Mouse (Mus musculus) frontal cortex, postnatal 14 days (tissue): Measurements from ENCODE around the gene Esrrg.

Source experiments
- DNase-seq, 2 experiments: peaks; one replicate each; pipeline ENCODE4 v3.0.0; 2022; ENCODE audit warnings: low spot score in 2 of 2

Gene Esrrg

GRCm38 (mm10) chr1:187990161-187990560, 381.6 kb downstream of the Esrrg start:
- no peak for DNase-seq

- peak; percentile 17 to 33 for DNase-seq
Observed at GRCm38 (mm10) chr1:187997584-187998338, 389.2 kb downstream of the Esrrg start.

GRCm38 (mm10) chr1:187999121-187999520, 390.5 kb downstream of the Esrrg start:
- DNase-seq = no peak

- no peak for DNase-seq
Observed at GRCm38 (mm10) chr1:188000189-188000588, 391.6 kb downstream of the Esrrg start.

DNA sequence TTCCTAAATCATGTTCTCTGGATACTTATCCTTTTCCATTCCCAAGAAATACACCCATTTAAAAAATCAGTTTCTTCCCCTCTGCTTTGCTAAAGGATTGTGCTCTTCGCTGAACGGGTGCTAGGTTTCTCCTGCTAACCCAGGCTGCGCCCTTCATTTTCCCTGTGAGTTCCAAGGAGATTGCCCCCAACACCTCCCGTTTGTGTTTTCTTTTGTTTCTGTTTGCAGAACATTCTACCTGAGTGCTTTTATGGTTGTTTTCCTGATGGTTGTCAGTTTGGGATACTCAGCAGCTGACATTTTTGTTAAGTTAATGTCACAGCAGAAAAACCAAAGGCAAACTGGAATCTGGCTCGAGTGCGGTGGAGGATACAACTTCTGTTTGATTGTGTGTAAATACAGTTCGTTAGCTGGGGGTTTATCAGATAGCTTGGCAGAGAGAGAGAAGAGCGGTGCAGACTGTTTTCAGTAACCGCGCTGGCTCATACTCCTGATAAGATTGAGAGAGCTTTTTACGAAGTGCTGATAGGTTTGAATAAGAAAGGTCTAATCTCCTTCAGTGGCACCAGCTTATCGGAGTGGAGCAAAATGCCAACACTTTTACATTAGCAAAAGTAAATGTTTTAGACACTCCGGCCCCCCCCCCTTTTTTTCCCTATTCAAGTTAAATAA, 398.4 kb downstream of the Esrrg start:
- no peak for DNase-seq

DNA sequence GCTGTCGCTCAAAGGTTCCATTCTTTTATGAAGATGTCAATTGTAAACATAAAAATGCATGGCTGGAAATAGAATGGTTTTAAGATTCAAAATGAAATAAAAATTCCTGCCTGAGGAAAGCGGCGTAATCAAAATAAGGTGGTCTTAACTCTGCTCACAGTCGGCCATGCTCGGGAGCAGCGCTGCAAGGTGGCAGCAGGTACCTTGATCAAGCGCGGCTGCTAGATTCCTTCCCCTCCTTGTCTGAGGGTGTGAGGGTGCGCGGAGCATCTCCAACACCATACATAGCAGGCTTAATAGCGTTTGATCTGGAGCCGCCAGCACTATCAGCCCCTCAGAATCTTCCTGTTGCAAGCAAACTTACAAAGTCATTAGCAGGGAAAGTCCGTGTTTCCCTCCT, 399.9 kb downstream of the Esrrg start:
- DNase-seq = no peak

DNA sequence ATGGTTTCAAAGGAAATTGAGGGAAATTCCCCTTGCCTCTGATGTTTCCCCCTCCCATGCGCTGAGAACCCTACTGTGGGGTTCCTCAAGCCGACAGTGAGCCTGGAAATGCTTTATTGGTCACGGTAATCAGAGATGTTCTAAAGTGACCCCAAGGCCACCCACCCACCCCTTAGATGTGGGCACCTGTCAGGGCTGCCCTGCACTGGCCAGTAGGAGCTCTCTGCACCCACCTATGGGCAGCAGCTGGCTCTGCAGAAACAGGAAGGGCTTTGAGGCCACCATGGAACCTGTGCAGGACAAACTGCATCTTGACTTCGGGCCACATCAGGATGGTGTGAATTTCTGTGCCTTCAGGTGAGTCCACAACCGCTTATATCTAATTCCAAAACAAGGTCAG, 401.3 kb downstream of the Esrrg start:
- no peak for DNase-seq

- DNase-seq = no peak
Observed at GRCm38 (mm10) chr1:188010860-188011259, 402.3 kb downstream of the Esrrg start.

GRCm38 (mm10) chr1:188014411-188014810, 405.8 kb downstream of the Esrrg start:
- no peak for DNase-seq

DNA sequence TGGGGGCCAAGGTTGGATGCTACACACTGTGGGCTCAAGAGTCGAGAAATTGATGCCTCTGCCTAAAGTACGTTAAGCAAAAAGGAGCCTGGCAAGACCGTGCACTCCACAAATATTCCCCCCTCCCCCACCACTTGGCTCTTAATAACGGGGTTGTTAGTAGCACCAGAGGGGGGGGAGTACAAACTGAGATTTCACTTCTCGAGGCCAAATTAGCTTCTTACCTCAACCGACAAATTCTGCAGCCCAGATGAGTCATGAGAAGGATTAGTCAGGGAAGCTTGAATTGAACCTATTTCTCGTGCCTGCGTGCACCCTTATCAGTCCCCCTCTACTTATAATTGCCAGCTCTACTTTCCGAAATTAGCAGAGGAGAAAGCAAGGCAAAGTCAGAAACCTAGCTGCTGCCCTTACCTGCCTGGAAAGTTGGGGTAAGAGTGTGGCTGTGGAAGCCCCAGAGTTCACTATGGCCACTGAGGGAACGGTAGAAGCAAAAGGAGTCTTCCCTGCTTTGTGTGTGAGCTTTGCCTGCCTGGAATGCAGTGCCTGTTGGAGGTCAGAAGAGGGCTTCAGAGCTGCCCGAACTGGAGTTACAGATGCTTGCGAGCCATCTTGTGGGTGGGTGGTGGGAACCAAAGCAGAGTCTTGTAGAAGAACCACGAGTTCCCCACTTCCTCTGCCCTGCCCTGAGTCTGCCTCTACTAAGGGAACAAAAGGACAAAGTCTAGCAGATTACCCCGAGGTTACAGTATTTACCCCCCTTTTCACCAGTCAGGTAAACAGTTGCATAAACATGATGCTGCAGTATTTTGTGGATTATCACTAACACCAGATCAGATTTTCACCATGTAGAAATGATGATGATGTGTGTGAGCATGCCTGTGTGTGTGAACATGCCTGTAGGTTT, 409.6 kb downstream of the Esrrg start:
- no peak for DNase-seq

DNA sequence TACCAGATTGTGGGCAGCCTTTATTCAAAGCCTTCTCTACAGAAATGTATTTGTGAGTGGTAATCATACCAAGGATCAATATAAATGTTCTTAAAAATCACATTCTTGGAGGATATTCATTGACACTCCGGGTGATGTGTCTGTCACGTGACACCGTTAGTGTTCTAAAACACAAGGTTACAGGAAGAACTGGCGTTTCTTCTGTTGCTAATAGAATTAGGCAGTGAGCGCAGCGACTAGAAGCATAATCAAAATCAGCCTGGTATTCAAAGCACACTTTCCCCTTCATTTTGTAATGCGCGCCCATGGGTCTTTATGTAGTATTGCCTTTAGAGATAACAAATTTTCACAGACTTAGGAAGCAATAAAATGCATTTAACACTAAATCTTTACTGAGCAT, 420.6 kb downstream of the Esrrg start:
- no peak for DNase-seq

GRCm38 (mm10) chr1:188030116-188030515, 421.5 kb downstream of the Esrrg start:
- DNase-seq = no peak

DNA sequence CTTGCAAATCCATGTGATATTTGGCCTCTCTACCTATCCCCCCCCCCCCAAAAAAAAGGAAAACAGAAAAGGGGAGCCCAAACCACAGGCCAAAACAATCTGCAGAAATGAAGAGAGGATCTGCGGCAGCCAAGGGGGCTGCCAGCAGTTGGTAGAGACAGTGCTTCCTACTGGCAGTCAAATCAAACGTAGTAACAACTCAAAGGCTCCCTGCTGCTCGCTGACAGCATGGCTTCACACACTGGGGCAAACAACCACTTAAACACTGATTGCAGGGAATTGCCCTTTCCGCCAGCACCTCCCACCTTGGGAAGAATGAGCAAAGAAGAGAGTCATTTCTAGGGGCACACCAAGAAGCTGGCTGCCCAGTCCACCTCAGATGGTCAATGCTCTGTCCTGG, 422.7 kb downstream of the Esrrg start:
- no peak for DNase-seq

- no peak for DNase-seq
Observed at GRCm38 (mm10) chr1:188035957-188036356, 427.4 kb downstream of the Esrrg start.

- no peak for DNase-seq
Observed at GRCm38 (mm10) chr1:188046691-188047121, 438.1 kb downstream of the Esrrg start.

GRCm38 (mm10) chr1:188047148-188047547, 438.6 kb downstream of the Esrrg start:
- no peak for DNase-seq

DNA sequence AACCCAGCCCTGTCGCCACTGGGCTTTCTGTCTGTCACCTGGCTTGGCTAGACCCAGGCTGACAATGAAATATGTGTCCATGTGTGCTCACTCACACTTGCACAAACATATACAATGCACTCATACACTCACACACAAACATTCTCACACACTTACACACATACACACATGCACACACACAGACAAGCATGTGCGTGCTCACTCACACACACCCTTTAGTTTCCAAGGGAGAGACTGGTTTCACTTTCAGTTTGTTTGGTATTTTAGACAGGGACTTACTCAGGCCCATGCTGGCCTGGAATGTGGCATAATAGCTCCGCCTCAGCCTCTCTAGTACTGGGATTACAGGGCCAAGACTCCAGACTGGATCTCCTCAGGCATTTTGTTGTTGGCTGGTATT, 447.3 kb downstream of the Esrrg start:
- no peak for DNase-seq

- DNase-seq = no peak
Observed at GRCm38 (mm10) chr1:188057892-188058291, 449.3 kb downstream of the Esrrg start.

DNA sequence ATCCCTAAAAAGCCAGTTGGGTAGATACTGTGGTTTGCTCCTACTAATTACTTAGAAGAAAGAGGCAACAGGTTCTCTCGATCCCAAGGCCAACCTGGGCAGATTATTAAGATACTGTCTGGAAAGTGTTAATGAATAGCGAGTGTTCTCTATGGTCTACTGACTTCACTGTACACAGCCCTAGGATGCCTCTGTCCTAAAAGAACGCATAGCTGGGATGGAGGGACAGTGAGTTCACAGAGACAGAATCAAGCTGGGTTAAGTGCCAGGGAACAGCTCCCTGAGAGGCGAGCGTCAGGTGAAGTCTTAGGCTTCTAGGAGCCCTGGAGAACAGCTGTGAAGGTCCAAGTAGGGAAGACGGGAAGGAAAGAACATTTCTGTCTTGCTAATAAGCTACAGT, 450.4 kb downstream of the Esrrg start:
- DNase-seq = no peak

GRCm38 (mm10) chr1:188060493-188060892, 451.9 kb downstream of the Esrrg start:
- DNase-seq = no peak

- no peak for DNase-seq
Observed at GRCm38 (mm10) chr1:188068833-188069232, 460.2 kb downstream of the Esrrg start.

- no peak for DNase-seq
Observed at GRCm38 (mm10) chr1:188069849-188070248, 461.3 kb downstream of the Esrrg start.
